Mouse (Mus musculus) cerebral cortex, adult 2 months (tissue): ENCODE measurements around the gene Slc47a1.

Experiments used
- WGBS: fragments of 180-500 bp; shearing (Covaris S2); methylation state at CpG from one replicate; pipeline ENCODE4 v1.1.7; 2018; 5-methylcytosine and 5-hydroxymethylcytosine counted together

Slc47a1 gene

GRCm38 (mm10) chr11:61368668-61369067 lies 9.5 kb downstream of the Slc47a1 start:
- 98% methylated on average over 2 of the region's 2 CpGs for WGBS

GRCm38 (mm10) chr11:61366517-61367273 lies 11.4 kb downstream of the Slc47a1 start:
- WGBS: 83% methylated on average over 9 of the region's 9 CpGs

GRCm38 (mm10) chr11:61365938-61366337 lies 12.2 kb downstream of the Slc47a1 start:
- WGBS: 88% methylated on average over 3 of the region's 3 CpGs

GRCm38 (mm10) chr11:61364096-61364495 lies 14.0 kb downstream of the Slc47a1 start:
- 88% methylated on average over 6 of the region's 6 CpGs for WGBS

- 96% methylated on average over 11 of the region's 11 CpGs for WGBS
Measured at GRCm38 (mm10) chr11:61361515-61362190, 16.5 kb downstream of the Slc47a1 start.

- 84% methylated on average over 9 of the region's 9 CpGs for WGBS
Measured at GRCm38 (mm10) chr11:61356600-61356999, 21.5 kb downstream of the Slc47a1 start.

- 85% methylated on average over 6 of the region's 6 CpGs for WGBS
Measured at GRCm38 (mm10) chr11:61356111-61356510, 22.0 kb downstream of the Slc47a1 start.

- 90% methylated on average over 5 of the region's 5 CpGs for WGBS
Measured at GRCm38 (mm10) chr11:61355351-61355750, 22.8 kb downstream of the Slc47a1 start.

GRCm38 (mm10) chr11:61354346-61354745 lies 23.8 kb downstream of the Slc47a1 start:
- 94% methylated on average over 6 of the region's 6 CpGs for WGBS

GRCm38 (mm10) chr11:61353038-61353437 lies 25.1 kb downstream of the Slc47a1 start:
- WGBS: 91% methylated on average over 2 of the region's 2 CpGs

GRCm38 (mm10) chr11:61352138-61352651 lies 25.9 kb downstream of the Slc47a1 start:
- WGBS: 60% methylated on average over 9 of the region's 9 CpGs

GRCm38 (mm10) chr11:61349337-61349736 lies 28.8 kb downstream of the Slc47a1 start:
- 17% methylated on average over 8 of the region's 8 CpGs for WGBS

- 78% methylated on average over 8 of the region's 8 CpGs for WGBS
Measured at GRCm38 (mm10) chr11:61346133-61346532, 32.0 kb downstream of the Slc47a1 start.

- WGBS: 6% methylated on average over 61 of the region's 61 CpGs
Measured at GRCm38 (mm10) chr11:61342505-61343420, 35.4 kb downstream of the Slc47a1 start, which contains the start of gene Slc47a2. Gene Slc47a2 (minus strand): TSS chr11:61342860.

GRCm38 (mm10) chr11:61341971-61342370 lies 36.2 kb downstream of the Slc47a1 start:
- 20% methylated on average over 10 of the region's 10 CpGs for WGBS

- WGBS: 87% methylated on average over 4 of the region's 4 CpGs
Measured at GRCm38 (mm10) chr11:61341233-61341632, 36.9 kb downstream of the Slc47a1 start.

- 81% methylated on average over 4 of the region's 4 CpGs for WGBS
Measured at GRCm38 (mm10) chr11:61340374-61340773, 37.8 kb downstream of the Slc47a1 start.

GRCm38 (mm10) chr11:61337586-61337985 lies 40.6 kb downstream of the Slc47a1 start:
- 84% methylated on average over 10 of the region's 10 CpGs for WGBS

- 55% methylated on average over 10 of the region's 10 CpGs for WGBS
Measured at GRCm38 (mm10) chr11:61320904-61321687, 57.0 kb downstream of the Slc47a1 start.

GRCm38 (mm10) chr11:61319923-61320567 lies 58.1 kb downstream of the Slc47a1 start:
- 80% methylated on average over 3 of the region's 3 CpGs for WGBS
